8 mouse cellular contexts compared by ENCODE assay signal in the genomic region with DNA sequence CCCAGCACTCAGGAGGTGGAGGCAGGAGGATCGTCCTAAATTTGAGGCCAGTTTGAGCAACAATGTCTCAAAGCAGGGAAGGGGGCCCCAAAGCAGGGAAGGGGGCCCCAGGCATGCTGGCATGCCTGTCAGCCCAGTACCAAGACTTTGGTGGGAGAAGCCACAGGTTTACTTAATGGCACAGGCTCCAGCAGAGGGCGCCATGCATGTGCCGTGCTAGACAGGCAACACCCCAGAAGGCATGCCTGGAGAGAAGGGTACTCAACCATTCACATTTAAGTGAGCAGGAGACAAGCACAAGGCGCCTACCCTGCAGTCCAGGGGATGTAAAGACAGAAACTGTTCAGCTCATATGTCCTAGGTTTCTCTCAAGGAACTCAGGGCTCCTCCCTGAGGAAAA. TPM values are rescaled to one million over a fixed set of nuclear protein-coding genes. Genes with fewer than 3 reads are reported as not detected.
A peak's percentile ranks its signal among the peaks of the same experiment; 100 is the strongest.
DNase-seq lines count a peak whose midpoint lies in the region; ATAC-seq and TF ChIP-seq lines count a peak whose summit lies in the region.

No protein-coding gene starts in this region.

- peak; percentile 73 for TF ChIP-seq CTCF in E14TG2a.4 (conservative IDR thresholded peaks at IDR 0.05; ENCODE audit: low read length)
- peak; percentile 85; the same call in 1 of the 2 replicates for TF ChIP-seq CTCF in spleen, adult 2 months (IDR thresholded peaks at IDR 0.05; ENCODE audit: extremely low read depth, insufficient read depth, insufficient read length, insufficient replicate concordance)

- no peaks in the 10 kb centered on the region for H3K9me3 ChIP-seq in E14TG2a.4 (ENCODE audit: low read length)
- no peaks in the 10 kb centered on the region for H3K9me3 ChIP-seq in heart, embryonic 12.5 days (replicated peaks)

- H3K4me1 ChIP-seq in E14TG2a.4 (replicated peaks; ENCODE audit: low read depth, low read length): peaks cover 83% of the 10 kb centered on the region
- peaks cover 8% of the 10 kb centered on the region; the same call in 1 of the 2 replicates for H3K4me1 ChIP-seq in heart, embryonic 12.5 days (replicated peaks)
- H3K4me1 ChIP-seq in spleen, adult 2 months (ENCODE audit: control insufficient read depth, insufficient read depth, insufficient read length): no peaks in the 10 kb centered on the region

- no peak overlapping the region for H3K4me2 ChIP-seq in heart, embryonic 12.5 days

- peaks cover 61% of the 10 kb centered on the region for H3K36me3 ChIP-seq in E14TG2a.4 (ENCODE audit: insufficient read depth, low read length)
- H3K36me3 ChIP-seq in heart, embryonic 12.5 days: peaks cover 18% of the 10 kb centered on the region
- no peaks in the 10 kb centered on the region for H3K36me3 ChIP-seq in spleen, adult 2 months (ENCODE audit: control insufficient read depth, insufficient read depth, low read length)

- H3K9ac ChIP-seq in heart, embryonic 12.5 days: 0 out of 2 replicates have a peak overlapping the region, but pooled peaks have one; percentile 11

- peak overlapping the region; percentile 57 for H3K4me3 ChIP-seq in E14TG2a.4 (replicated peaks; ENCODE audit: low read length)
- H3K4me3 ChIP-seq in heart, embryonic 12.5 days: no peak overlapping the region
- H3K4me3 ChIP-seq in spleen, adult 2 months (ENCODE audit: extremely low read depth, insufficient read depth, insufficient read length): no peak overlapping the region

- peak; percentile 76 for DNase-seq in adrenal gland, adult 2 months
- DNase-seq in embryo, embryonic 11 days: peak; percentile 92
- DNase-seq in layer of hippocampus, postnatal 14 days (ENCODE audit: low spot score in 2 of 2): peak; percentile 67 to 79
- peak; percentile 64 to 83 for DNase-seq in spleen, adult 2 months (ENCODE audit: low read depth in 1 of 2, low spot score in 2 of 2)

- WGBS in heart, embryonic 12.5 days: 5% methylated on average over 4 of the region's 4 CpGs
- WGBS in spleen, adult 2 months: 6% methylated on average over 4 of the region's 4 CpGs

- TF ChIP-seq POLR2A in spleen, adult 2 months (IDR thresholded peaks at IDR 0.05; ENCODE audit: low read depth, low read length): no peak

- no peaks in the 10 kb centered on the region for H3K27me3 ChIP-seq in E14TG2a.4 (ENCODE audit: insufficient read depth, low read length)
- H3K27me3 ChIP-seq in heart, embryonic 12.5 days (replicated peaks): no peaks in the 10 kb centered on the region
- no peaks in the 10 kb centered on the region for H3K27me3 ChIP-seq in spleen, adult 2 months (ENCODE audit: control insufficient read depth, insufficient read depth, low read length)

- no peak; the same call in 1 of the 2 replicates for ATAC-seq in heart, embryonic 12.5 days (ENCODE audit: insufficient number of reproducible peaks, low FRiP score)
- ATAC-seq in megakaryocyte, adult 5-6 weeks (ENCODE audit: poor library complexity, severe bottlenecking): peak; percentile 72
- ATAC-seq in activated CD4-positive, CD25-positive, alpha-beta regulatory T cell, adult 4 months: no peak

- no peak overlapping the region for H3K27ac ChIP-seq in heart, embryonic 12.5 days (ENCODE audit: poor library complexity, severe bottlenecking)
- H3K27ac ChIP-seq in spleen, adult 2 months (ENCODE audit: insufficient read depth, low read length): no peak overlapping the region

RNA-seq across cellular contexts. Expression of gene Wdr34, which starts 6.2 kb away (rescaled TPM):
- total RNA-seq in adrenal gland, adult 2 months (2021): 10 to 100 TPM; 14.7 to 22.0 TPM
- polyA plus RNA-seq in adrenal gland, adult 2 months (2012; rRNA removed): 59.2 and 62.5 TPM in 2 replicates
- 15.8 and 15.9 TPM in 2 replicates for polyA plus RNA-seq in heart, embryonic 12.5 days (2016; fragmentation: Nextera tagmentation; extraction: Ambion mirVana)
- total RNA-seq in layer of hippocampus, postnatal 14 days (2021): 10 to 100 TPM; 38.0 to 38.3 TPM
- 0.91 and 1.2 TPM in 2 replicates for total RNA-seq in megakaryocyte, adult 5-6 weeks (2015)
- total RNA-seq in megakaryocyte, adult 5-6 weeks (2017): 1.8 and 5.7 TPM in 2 replicates
- polyA plus RNA-seq in spleen, adult 2 months (2012; rRNA removed): 7.6 and 12.3 TPM in 2 replicates
- 1 to 10 TPM in 1 of 2 experiments, under 1 TPM in 1; 0.87 to 1.4 TPM for polyA plus RNA-seq in activated CD4-positive, CD25-positive, alpha-beta regulatory T cell, adult 4 months (2017; shearing (Covaris generic))

RNA-seq across cellular contexts. Expression of gene Set, which starts 14.7 kb away (rescaled TPM):
- total RNA-seq in adrenal gland, adult 2 months (2021): 100 to 1,000 TPM; 202 to 236 TPM
- 94.3 and 101 TPM in 2 replicates for polyA plus RNA-seq in adrenal gland, adult 2 months (2012; rRNA removed)
- polyA plus RNA-seq in heart, embryonic 12.5 days (2016; fragmentation: Nextera tagmentation; extraction: Ambion mirVana): 297 and 306 TPM in 2 replicates
- total RNA-seq in layer of hippocampus, postnatal 14 days (2021): 100 to 1,000 TPM; 185 to 190 TPM
- total RNA-seq in megakaryocyte, adult 5-6 weeks (2015): 160 and 167 TPM in 2 replicates
- 634 and 647 TPM in 2 replicates for total RNA-seq in megakaryocyte, adult 5-6 weeks (2017)
- 42.2 and 55.0 TPM in 2 replicates for polyA plus RNA-seq in spleen, adult 2 months (2012; rRNA removed)
- polyA plus RNA-seq in activated CD4-positive, CD25-positive, alpha-beta regulatory T cell, adult 4 months (2017; shearing (Covaris generic)): 100 to 1,000 TPM; 369 to 379 TPM

RNA-seq across cellular contexts. Expression of gene Pkn3, which starts 35.0 kb away (rescaled TPM):
- total RNA-seq in adrenal gland, adult 2 months (2021): 1 to 10 TPM; 4.7 to 6.2 TPM
- 5.5 and 8.8 TPM in 2 replicates for polyA plus RNA-seq in adrenal gland, adult 2 months (2012; rRNA removed)
- polyA plus RNA-seq in heart, embryonic 12.5 days (2016; fragmentation: Nextera tagmentation; extraction: Ambion mirVana): 19.6 and 21.5 TPM in 2 replicates
- total RNA-seq in layer of hippocampus, postnatal 14 days (2021): 1 to 10 TPM; 1.2 to 2.3 TPM
- 3.0 and 4.8 TPM in 2 replicates for total RNA-seq in megakaryocyte, adult 5-6 weeks (2015)
- 7.0 and 9.1 TPM in 2 replicates for total RNA-seq in megakaryocyte, adult 5-6 weeks (2017)
- 4.6 and 4.9 TPM in 2 replicates for polyA plus RNA-seq in spleen, adult 2 months (2012; rRNA removed)
- under 1 TPM in 1 of 2 experiments, not detected in 1; 0.41 TPM for polyA plus RNA-seq in activated CD4-positive, CD25-positive, alpha-beta regulatory T cell, adult 4 months (2017; shearing (Covaris generic))

RNA-seq across cellular contexts. Expression of gene Zdhhc12, which starts 51.0 kb away (rescaled TPM):
- total RNA-seq in adrenal gland, adult 2 months (2021): 10 to 100 TPM; 16.2 to 18.9 TPM
- polyA plus RNA-seq in adrenal gland, adult 2 months (2012; rRNA removed): 120 and 123 TPM in 2 replicates
- 49.8 and 50.4 TPM in 2 replicates for polyA plus RNA-seq in heart, embryonic 12.5 days (2016; fragmentation: Nextera tagmentation; extraction: Ambion mirVana)
- total RNA-seq in layer of hippocampus, postnatal 14 days (2021): 10 to 100 TPM; 14.7 TPM
- total RNA-seq in megakaryocyte, adult 5-6 weeks (2015): 20.3 and 24.6 TPM in 2 replicates
- 8.2 and 10.7 TPM in 2 replicates for total RNA-seq in megakaryocyte, adult 5-6 weeks (2017)
- polyA plus RNA-seq in spleen, adult 2 months (2012; rRNA removed): 56.2 and 92.3 TPM in 2 replicates
- polyA plus RNA-seq in activated CD4-positive, CD25-positive, alpha-beta regulatory T cell, adult 4 months (2017; shearing (Covaris generic)): 10 to 100 TPM; 31.6 to 32.4 TPM
